ENCODE assay signal across 22 mouse cellular contexts in the genomic region with DNA sequence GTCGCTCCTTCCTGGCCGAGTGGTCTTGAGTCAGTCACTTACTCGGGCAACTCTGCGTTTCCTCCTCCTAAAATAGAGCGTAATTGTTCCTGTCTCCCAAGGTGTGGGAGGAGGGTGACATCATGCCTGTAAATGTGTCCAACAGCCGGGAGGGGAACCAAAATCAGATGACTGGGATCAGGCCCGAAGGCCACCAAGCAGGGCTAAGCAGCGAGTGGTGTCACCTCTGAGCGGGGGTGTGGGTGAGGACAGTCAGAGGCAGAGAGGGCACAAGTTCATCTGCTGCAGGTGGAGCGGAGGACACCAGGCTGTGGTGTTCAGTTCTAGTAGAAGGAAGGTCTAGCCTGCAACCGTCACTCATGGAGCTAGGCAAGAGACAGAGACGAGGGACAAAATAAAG.
"Had no signal": no experiment of that assay in that cellular context is flagged by ENCODE, and none has a peak within 500 bp of the region (broad histone marks: within the 10 kb centered on the region; RNA-seq: fewer than 3 reads in every experiment).

No protein-coding gene starts in this region.

- H3K27me3 ChIP-seq: liver, embryonic 15.5 days; midbrain, embryonic 12.5 days; neural tube, embryonic 13.5 days; neural tube, embryonic 15.5 days; stomach, embryonic 15.5 days had no signal

- H3K27ac ChIP-seq: liver, embryonic 15.5 days; midbrain, embryonic 10.5 days; midbrain, embryonic 12.5 days; neural tube, embryonic 13.5 days; neural tube, embryonic 15.5 days; stomach, embryonic 15.5 days; stomach, postnatal 0 days had no signal

- H3K9me3 ChIP-seq: liver, embryonic 15.5 days; midbrain, embryonic 10.5 days; midbrain, embryonic 12.5 days; neural tube, embryonic 13.5 days; neural tube, embryonic 15.5 days; stomach, embryonic 15.5 days had no signal

- H3K36me3 ChIP-seq: liver, embryonic 15.5 days; midbrain, embryonic 10.5 days; midbrain, embryonic 12.5 days; neural tube, embryonic 13.5 days; neural tube, embryonic 15.5 days; stomach, embryonic 15.5 days had no signal

- H3K4me1 ChIP-seq: midbrain, embryonic 12.5 days; neural tube, embryonic 13.5 days; neural tube, embryonic 15.5 days had no signal

- H3K4me2 ChIP-seq: liver, embryonic 15.5 days; lung, embryonic 14.5 days; midbrain, embryonic 12.5 days; neural tube, embryonic 13.5 days; neural tube, embryonic 15.5 days; stomach, embryonic 15.5 days had no signal

- H3K4me3 ChIP-seq: liver, embryonic 15.5 days; midbrain, embryonic 10.5 days; midbrain, embryonic 12.5 days; myocyte; neural tube, embryonic 13.5 days; neural tube, embryonic 15.5 days; stomach, embryonic 15.5 days had no signal

- DNase-seq: lung, adult 18-20 months; lung, embryonic 14.5 days; lung, postnatal 10 days; lung, postnatal 4 days; midbrain, embryonic 14.5 days; retina, postnatal 1 day; right cerebral cortex, adult 18-20 months; right cerebral cortex, postnatal 25 days; right cerebral cortex, postnatal 4 days; spleen, adult 18-20 months; thymus, adult 2 months; thymus, postnatal 25 days; thymus, postnatal 4 days had no signal

- ATAC-seq: midbrain, embryonic 16.5 days had no signal

- H3K9ac ChIP-seq: liver, embryonic 15.5 days; lung, embryonic 14.5 days; midbrain, embryonic 12.5 days; neural tube, embryonic 13.5 days; neural tube, embryonic 15.5 days; stomach, embryonic 15.5 days had no signal
